Mouse (Mus musculus): ENCODE data around the gene Parp8.
"Not testable (repeated sequence)": the region's sequence is repeated elsewhere in the genome, so short reads cannot be mapped to it uniquely, and the experiment has no call there.

The Parp8 gene

DNA sequence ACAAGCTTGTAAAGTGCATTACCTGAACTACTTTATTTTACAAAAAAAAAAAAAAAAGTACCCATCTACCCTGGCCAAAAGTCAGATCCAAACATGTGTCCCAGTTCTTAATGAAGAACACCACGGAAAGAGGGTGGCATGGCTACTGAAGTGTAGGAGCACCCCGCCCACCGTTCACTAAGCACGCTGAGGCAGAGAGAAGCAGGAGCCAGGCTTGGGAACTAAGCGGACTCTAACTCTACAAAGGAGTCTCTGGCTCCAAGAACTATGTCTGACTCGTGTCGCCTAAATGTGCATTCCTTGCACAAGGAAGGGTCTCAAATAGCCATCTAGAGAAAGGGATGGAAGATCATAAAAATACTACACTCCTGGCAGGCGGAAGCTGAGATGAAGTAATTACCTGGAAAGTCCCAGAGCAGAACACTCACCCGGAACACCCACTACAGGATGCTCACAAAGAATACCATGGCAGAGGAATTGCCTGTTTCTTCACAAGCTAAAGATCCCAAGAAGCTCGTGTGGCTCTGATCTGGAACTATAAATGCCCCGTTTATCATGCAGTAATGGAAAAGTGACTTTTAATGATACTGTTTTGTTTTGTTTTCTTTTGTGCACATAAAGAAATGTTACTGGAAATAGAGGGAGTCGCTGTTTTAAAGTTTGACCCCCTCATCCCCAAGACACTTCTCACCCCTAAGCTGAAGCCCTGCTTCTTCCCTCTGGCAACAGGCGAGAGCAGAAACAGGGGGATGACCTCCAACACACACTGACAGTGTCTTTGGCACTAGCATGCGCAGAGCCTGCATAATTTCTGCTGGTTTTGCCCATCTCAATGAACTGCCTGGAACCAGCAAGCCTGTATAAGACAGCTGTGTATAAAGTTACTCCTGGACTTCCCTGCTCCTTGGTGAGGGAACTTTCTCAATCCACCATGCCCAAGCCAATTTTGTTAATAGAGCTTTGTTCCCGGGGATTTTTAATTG, 62.6 kb downstream of the Parp8 start:
- peak; percentile 72 for ATAC-seq (ENCODE audit: low TSS enrichment)

DNA sequence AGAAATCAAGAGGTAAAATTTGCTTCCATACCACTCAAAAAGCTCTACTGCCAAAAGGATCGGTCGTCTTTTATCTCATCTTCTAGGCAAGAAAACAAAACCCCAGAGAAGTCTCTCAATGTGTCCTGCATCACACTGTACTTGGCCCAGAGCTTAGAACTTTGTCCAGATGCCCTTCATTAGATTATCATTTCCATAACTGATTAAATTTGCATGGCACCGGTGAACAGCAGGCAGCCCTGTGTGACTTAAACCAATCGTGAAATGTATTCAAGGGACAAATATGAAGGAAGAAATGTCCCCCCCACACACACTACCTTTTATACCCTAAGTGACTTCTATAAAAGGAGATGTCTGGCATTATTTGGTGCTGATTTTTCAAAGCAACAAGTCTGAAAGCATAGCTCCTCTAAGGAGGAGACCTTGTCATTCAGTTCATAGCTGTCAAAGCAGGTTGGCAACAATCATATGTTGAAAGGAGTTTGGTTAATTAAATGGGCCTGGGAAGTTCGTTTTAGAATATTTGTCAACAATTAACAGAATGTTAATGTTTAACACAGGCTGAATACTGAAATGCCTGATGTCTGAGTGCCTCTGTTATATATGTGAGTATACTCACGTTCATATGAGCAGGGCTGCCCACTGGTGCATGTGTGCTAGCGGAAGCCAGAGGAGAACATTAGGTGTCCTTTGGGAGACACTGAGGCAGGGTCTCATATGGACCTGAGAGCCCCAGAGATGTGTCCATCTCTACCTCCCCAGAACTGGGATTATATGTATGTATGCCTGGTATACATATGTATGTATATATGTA, 66.4 kb downstream of the Parp8 start:
- ATAC-seq (ENCODE audit: low TSS enrichment): no peak

DNA sequence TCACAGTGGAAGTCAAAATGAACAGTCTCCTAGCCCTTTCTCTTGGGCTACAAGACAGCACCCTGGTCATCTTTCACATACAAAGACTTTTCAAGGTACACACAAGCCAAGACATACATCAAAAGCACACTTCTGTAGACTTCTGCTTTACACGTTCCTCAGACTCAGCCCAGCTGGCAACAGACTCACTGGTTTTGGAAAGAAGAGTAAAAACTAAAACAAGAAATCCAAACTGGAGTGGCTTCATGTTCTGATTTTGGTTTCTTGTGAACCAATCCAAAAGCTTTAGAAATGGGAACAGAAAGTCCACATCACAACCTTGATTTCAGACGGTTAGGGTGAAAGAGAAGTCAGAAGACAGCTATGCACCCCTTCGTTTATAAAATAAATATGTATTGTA, 67.8 kb downstream of the Parp8 start:
- no peak for ATAC-seq (ENCODE audit: low TSS enrichment)

DNA sequence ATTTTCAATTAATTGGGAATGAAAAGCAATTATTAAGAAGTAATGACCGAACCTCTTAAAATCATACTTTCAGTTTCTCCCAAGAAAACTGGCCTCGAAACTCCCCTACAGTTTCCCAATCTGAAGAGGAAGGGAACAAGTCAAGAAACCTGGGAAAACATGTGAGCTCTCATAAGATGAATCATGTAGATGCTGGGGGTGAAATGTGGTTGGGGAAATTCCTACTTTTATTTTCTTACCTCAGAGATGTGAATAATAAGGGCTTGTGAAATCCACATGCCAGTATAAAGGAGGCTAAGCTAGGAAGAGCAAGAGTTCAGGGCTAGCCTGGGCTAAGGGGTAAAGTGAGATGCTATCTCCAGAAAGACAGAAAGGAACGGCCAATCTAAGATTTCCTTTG, 74.0 kb downstream of the Parp8 start:
- no peak for ATAC-seq (ENCODE audit: low TSS enrichment)

DNA sequence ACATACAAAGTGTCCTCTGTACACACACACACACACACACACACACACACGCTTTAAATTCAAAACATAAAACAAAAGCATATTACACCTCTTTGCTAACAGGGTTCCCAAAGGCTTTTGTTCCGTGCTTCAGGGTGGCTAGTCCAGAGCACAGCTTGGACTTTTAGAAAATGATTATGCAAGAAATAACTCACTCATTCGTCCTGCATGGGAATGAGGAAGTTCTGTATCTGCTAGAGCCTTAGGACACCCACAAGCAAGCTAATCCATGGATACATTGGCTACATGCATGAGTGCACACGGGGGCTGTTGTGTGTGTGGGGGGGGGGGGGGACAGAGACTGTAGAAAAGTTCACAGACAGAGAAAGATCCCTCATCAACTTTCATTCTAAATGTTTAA, 75.8 kb downstream of the Parp8 start:
- no peak for ATAC-seq (ENCODE audit: low TSS enrichment)

DNA sequence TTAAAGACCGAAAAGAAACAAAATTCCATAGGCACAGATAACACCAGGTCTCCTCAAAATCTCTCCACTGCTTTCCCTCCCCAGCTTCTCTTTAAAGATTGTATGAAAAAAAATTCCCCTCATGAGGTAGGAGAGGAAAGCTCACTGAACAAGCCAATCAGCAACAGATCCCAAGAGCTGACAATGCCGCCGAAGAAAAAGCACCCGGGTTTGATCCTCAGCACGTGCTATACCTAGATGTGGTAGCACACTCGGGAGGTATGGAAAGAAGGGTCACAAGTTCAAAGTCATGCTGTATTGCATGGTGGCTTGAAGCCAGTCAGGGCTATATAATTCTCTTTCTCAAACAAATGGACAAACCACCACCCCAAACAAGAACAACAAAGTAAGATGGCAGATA, 76.3 kb downstream of the Parp8 start:
- ATAC-seq (ENCODE audit: low TSS enrichment): no peak

DNA sequence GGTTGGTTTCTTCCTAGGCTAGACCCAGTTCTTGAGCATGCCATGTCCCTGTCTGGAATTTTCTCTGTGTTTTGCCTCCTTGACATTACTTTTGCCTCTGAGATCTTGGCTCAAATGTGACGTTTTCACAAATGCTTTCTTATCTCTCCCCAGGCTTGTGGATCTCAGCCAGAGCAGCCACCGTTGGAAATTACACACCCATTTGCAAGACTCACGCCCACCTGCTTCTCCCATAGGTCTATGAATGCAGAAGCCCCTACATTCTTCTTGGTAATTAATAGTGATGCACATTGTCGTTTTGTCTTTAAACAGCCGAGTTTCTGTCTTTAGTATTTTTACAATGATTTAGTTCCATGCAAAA, 77.1 kb downstream of the Parp8 start:
- no peak for ATAC-seq (ENCODE audit: low TSS enrichment)

DNA sequence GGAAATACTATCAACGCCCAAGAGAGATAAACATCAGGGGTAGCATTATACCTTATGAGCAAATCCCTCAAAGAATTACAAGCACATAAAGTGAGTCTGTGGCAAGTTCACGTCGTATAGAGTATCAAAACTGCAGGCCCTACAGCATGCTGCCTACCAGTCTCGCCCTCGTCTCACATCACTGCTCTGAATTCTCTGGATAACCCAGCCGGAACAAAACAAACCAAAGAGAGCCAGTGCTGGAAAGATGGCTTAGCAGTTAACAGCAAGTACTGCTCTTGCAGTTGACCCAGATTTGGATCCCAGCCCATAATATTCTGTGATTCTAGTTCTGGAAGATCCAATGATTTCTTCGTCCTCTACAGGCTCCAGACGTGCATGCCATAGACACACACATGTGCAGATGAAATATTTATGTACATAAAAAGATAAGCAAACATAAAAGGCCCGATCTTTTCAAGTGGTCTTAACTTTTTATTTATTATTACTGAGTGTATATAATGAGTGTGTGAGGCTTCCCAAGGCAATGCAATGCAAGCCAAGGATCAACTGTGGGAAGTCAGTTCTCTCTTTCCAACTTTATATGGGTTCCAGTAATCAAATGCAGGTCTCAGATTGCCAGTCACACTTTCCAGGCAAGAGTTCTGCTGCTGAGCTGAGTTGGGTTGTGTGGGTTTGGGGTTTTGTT, 77.6 kb downstream of the Parp8 start:
- 0 out of 2 replicates have a peak, but pooled peaks have one; percentile 9 for ATAC-seq (ENCODE audit: low TSS enrichment)

DNA sequence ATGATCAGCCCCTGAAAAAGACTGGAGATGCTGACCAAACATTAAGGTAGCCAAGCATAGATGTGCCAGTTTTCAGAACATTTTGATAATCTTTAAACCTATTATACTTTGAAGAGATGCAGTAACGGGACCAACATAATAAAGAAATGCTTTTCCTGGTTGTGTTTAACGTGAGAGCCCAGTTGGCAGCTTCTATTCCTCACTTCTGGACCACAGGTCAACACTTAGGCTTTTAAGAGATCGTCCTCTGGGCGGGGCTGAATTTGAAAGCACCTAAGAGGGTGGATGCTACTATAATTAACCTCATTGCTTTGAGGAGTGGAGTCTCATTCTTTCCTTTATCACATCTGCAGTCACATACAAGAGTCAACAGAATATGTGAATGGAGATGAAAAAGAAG, 78.8 kb downstream of the Parp8 start:
- no peak for ATAC-seq (ENCODE audit: low TSS enrichment)

DNA sequence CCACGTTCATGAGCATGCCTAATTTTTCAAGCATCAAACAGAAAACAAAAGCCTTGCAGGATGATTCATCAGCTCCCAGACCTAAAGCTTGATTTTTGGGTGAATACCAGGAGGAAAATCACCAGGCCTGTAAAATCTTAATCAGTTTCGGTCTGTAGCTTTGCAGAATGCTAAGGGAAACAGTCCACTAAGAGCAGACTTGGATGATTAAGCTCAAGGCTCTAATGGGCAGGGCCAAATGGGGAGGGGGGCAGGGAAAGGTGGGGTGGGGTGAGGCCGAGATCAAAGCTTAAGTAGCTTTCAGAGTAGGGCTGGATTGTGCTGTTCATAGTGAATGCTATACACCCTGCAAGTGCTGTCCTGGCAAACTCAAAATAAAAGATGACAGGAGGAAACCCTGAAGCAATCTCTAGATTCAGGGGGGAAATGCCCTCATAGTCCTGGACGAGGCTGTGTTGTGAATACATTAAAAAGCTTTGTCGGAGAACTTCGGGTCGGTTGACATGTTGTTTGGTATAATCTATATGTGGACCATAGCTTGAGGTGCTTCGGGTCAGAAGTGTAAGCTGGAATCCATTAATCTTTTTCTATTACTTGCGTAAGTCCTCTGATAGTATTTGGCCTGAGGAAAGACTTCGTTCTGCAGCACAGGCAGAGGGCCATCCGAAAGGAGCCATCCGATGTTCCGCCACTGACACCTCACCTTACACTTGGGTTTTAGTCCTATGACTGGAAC, 83.9 kb downstream of the Parp8 start:
- no peak for ATAC-seq (ENCODE audit: low TSS enrichment)

DNA sequence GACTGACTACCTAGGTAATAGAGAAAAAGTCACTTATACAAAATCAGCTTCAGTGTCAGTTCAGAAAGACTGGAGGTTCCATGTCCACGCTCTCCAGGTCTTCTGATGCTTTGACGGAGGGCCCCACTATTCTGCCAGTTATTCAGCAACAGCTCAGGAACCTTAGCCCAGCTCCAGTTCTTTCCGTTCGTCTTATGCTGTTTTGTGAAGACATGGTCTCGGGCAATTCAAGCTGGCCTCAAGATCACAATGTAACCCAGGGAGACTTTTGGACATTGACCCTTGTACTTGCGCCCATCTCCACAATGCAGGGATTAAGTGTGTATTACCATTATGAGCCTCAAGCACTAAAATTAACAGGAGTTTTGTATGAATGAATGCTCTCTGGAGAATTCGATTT, 84.6 kb downstream of the Parp8 start:
- no peak for ATAC-seq (ENCODE audit: low TSS enrichment)

DNA sequence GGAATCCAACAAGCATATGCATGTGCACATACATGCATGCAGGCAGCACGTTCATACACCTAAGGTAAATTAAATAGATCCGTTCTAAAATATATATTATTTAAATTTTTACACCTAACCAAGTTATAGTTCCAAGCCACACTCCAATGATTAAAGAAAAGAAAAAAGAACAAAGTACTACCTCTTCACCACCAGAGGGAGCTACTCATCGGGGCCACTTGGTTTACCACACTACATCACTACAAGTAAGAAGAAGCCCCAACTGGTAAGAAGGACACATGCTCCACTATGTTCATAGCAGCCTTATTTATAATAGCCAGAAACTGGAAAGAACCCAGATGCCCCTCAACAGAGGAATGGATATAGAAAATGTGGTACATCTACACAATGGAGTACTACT, 88.3 kb downstream of the Parp8 start:
- ATAC-seq (ENCODE audit: low TSS enrichment): not testable (repeated sequence)

DNA sequence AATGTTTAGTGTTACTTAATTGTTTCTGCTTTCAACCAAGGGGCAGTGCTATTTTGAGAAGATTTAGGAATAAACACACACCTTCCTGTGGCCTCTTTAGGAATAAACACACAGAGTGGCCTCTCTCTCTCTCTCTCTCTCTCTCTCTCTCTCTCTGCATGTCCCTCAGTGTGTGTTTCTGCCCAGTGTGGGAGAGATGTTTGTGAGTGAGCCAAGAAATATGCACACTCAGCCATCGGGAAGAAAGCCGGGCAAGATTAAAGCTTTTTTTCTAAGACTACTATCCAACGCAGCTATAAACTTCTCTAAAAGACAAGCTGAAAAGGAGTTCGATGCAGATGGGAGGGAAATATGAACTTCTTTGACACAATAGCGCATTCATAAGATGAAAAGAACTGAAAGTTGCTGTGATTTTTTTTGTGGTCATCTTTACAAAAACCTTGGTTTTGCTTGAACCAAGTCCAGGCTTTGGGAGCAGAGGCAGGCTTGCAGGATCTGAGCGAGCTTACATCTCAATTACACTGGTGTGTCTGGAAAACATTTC, 107.9 kb downstream of the Parp8 start:
- peak; percentile 90 for ATAC-seq (ENCODE audit: low TSS enrichment)

DNA sequence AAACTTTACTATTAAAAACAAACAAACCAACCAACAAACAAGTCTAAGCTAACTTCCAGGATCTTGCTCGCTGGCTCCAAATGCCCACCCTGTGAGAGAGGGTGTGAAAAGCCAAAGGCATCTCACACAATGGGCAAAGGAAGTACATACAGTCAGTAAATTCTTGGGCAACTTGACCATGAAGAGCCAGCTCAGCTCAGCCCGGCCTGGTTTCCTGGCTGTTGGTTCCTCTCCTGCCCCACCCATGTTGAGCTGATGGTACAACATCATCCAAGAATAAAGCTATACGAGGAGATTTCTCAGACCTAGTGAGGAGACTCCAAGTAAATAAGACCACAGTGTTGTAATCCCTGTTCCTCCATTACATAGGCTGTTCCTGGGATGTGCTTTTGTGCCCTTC, 117.1 kb downstream of the Parp8 start:
- ATAC-seq (ENCODE audit: low TSS enrichment): no peak

DNA sequence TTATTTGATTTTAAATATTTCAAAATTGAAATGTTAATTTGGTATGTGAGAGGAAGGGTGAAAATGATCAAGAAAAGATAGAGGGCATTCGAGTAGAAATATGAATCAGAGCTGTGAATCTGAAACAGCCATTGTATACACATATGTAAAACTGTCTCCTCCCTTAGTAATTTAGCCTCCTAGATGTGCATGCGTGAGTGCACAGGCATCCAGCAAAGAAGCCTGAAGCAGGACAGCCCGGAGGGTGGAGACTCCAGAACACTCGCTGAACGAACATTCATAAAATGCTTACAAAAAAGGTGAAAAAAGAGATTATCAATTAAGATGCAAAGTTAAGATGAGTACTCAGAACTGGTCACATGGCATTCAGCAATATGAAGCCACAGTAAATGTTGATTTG, 121.9 kb downstream of the Parp8 start:
- no peak for ATAC-seq (ENCODE audit: low TSS enrichment)

DNA sequence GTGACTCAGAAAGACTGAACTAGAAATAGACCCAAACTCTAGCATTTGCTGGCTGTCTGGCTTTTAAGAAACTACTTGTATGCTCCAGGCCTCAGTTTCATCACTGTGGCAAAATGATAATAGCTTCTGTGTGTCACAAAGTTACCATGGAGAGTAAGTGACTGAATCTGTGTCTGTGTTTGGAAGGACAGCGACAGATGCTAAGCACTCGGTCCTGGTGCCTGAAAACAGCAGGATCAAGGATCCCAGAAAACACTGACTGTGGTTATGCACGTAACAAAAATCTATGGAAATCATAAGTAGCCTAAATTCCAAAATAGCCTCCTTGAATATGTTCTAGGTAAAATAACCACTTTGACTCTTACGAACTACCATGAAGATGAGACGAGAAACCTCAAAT, 126.9 kb downstream of the Parp8 start:
- peak; percentile 67 for ATAC-seq (ENCODE audit: low TSS enrichment)

DNA sequence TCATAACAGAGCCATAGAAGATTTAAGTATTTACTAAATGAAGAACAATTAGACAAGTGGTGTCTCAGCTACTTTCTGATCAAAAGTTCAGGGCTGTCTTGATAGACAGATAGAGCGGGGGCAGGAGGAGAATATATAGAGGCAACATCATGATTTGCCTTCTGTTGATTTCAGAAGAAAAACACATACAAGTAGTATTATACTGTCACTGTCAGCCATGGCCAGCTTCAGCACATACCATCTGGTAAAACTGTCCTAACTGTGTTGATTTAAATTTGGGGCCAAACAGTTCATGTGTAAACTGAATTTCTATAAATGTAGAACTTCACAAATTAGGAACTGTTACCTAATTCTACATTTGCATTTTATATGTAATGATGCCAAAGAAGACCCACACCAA, 127.6 kb downstream of the Parp8 start:
- no peak for ATAC-seq (ENCODE audit: low TSS enrichment)

DNA sequence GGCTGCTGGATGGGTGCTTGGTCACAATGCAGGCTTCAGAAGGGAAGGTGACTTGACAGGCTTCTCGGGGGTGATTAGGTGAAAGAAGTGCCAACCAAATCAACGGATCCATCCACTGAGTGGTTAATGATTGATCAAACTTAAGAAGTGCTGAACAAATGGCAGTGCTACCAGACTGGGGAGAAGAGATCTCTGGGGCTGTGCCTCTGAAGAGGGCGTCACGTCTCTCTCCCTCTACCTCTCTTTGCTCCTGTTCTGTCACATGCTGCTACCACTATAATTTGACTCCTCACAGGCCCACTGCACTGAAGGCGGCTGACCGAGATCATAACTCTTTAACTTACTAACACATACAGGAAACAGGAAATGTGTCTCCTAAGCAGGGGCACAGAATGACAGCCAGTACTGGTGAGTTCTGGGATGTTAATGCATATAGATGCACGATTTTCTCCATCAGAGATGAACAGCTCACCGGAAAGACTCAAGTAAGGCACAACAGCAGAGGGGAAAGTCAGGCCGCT, 140.9 kb downstream of the Parp8 start:
- no peak for ATAC-seq (ENCODE audit: low TSS enrichment)

DNA sequence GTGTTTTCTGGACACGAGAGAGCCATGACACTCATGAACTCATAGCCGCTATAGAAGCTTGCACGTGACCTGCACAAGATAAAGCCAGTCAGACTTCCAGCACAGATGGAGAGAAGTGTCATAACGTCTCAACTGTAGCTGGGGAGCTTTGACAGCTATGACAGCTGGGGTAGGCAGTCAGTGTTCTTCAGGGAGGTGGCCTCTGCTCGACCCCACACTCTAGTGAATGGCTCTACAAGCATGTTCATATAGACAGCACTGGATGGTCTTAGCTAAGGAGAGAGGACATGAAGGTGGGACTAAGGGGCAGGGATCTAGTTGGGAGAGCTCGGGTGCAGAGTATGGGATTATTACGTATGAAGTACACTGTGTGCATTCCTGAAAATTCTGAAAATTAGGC, 143.1 kb downstream of the Parp8 start:
- ATAC-seq (ENCODE audit: low TSS enrichment): no peak

DNA sequence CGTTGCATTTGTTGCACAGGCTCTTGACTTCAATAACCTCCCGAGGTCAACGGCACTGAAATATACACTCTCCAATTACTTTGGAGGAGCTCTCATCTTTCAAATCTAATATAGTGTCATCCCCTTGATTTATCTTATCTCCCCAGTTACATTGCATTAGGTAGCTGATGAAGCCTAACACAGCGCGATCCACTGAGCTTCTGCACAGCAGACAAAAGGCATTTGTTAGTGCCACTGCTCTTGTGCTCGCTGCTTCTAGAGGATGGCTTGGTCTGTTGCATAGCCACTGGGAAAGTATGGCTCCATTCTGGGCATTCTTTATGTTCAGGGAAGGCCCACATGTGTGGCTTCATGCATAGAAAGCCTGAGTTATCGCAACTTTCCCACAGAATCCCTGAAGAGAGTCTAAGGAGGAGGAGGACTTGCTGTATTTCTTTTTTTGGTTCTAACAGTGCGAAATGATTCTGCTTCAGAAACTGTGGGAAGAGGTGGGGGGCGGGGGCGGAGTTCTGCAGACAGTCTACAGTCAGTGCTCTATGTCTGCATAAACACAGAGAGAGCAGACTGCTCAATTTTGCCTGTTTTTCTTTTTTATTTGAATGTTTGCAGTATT, 145.7 kb downstream of the Parp8 start:
- ATAC-seq (ENCODE audit: low TSS enrichment): peak; percentile 98

DNA sequence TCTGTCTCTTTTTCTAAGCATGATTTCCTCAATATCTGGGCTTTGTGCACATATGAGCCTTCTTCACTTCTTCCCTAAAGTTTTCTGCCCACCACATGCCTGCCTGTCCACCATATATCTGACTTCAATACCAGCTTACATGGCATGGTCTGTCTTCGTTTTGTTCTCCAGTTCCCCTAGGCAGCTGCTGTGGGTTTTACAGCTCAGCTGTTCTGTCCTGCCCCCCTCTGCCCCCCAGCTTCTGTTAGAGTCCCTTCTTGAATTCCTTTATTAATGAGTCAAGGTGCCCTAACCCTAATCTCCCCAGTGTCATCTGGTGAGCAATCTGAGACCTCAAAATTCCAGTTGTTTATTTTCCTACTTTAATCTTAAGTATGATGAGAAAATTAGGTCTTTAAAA, 155.1 kb downstream of the Parp8 start:
- no peak for ATAC-seq (ENCODE audit: low TSS enrichment)

All from frontal cortex, adult (tissue).